Mouse (Mus musculus) lung, adult 2 months (tissue): ENCODE data around the gene Svs6.
"Not testable (repeated sequence)": the region's sequence is repeated elsewhere in the genome, so short reads cannot be mapped to it uniquely, and the experiment has no call there.

Experiments
- CTCF ChIP-seq: fragments of 200-500 bp; IDR thresholded peaks from 2 replicates; pipeline ENCODE4 v1.5.1; 2011; ENCODE audit warnings: mild to moderate bottlenecking, low read length, control low read depth; ENCODE audit not compliant: insufficient read depth
- POLR2A ChIP-seq: fragments of 200-500 bp; IDR thresholded peaks from 2 replicates; pipeline ENCODE4 v1.6.1; 2011; ENCODE audit warnings: low read depth, mild to moderate bottlenecking, control low read depth, low read length, borderline replicate concordance; ENCODE audit errors: extremely low read depth

GRCm38 (mm10) chr2:164316451-164316850, at the start of gene Svs6:
- TF ChIP-seq CTCF, POLR2A: not testable (repeated sequence)
